Mouse (Mus musculus): ENCODE measurements at regions not wholly inside any gene's neighbourhood (a gene's known extent, or its start where the extent isn't known, plus 50 kb on each side); places are given as distances from the start of the nearest gene placed in this dataset.

- H3K4me3 ChIP-seq = no peak overlapping the region
- TF ChIP-seq E2F4 (IDR thresholded peaks at IDR 0.05; ENCODE audit: insufficient read depth) (no peak), CEBPB (IDR thresholded peaks at IDR 0.05; ENCODE audit: insufficient read depth, poor library complexity, severe bottlenecking) (no peak)
- H3K27me3 ChIP-seq (ENCODE audit: control insufficient read depth, insufficient read depth, insufficient read length) = no peaks in the 10 kb centered on the region
- H3K4me2 ChIP-seq (ENCODE audit: low read depth) = no peak overlapping the region
- no peaks in the 10 kb centered on the region for H3K79me2 ChIP-seq (ENCODE audit: control insufficient read depth, insufficient read depth)
- H3K36me3 ChIP-seq (ENCODE audit: control insufficient read depth, insufficient read depth) = no peaks in the 10 kb centered on the region
- no peak overlapping the region for H3ac ChIP-seq (ENCODE audit: control insufficient read depth, insufficient read length)
Measured at GRCm38 (mm10) chr8:28160651-28161050, 713.2 kb downstream of the Poteg start.

- Histone ChIP-seq H3ac (ENCODE audit: control insufficient read depth, insufficient read length) (no peak overlapping the region), H3K79me2 (ENCODE audit: control insufficient read depth, insufficient read depth) (no peaks in the 10 kb centered on the region), H3K4me2 (ENCODE audit: low read depth) (no peak overlapping the region), H3K27me3 (ENCODE audit: control insufficient read depth, insufficient read depth, insufficient read length) (no peaks in the 10 kb centered on the region), H3K4me3 (no peak overlapping the region), H3K36me3 (ENCODE audit: control insufficient read depth, insufficient read depth) (no peaks in the 10 kb centered on the region)
- TF ChIP-seq MYOG (IDR thresholded peaks at IDR 0.05; ENCODE audit: control insufficient read depth in 1 of 3, insufficient read depth in 1 of 3, insufficient read length in 2 of 3, low read depth in 2 of 3) (no peak), POLR2A (IDR thresholded peaks at IDR 0.05; ENCODE audit: insufficient read length, low read depth) (no peak), E2F4 (IDR thresholded peaks at IDR 0.05; ENCODE audit: insufficient read depth) (no peak), CEBPB (IDR thresholded peaks at IDR 0.05; ENCODE audit: insufficient read depth, poor library complexity, severe bottlenecking) (no peak), REST (IDR thresholded peaks at IDR 0.05; ENCODE audit: insufficient read depth, insufficient read length) (no peak), MYOD1 (IDR thresholded peaks at IDR 0.05; ENCODE audit: control insufficient read depth in 1 of 3, insufficient read length in 2 of 3, low read depth in 2 of 3) (no peak), USF1 (IDR thresholded peaks at IDR 0.05; ENCODE audit: low read depth) (no peak), POLR2AphosphoS2 (IDR thresholded peaks at IDR 0.05; ENCODE audit: insufficient read length, low read depth) (no peak), MAX (IDR thresholded peaks at IDR 0.05; ENCODE audit: low read depth) (no peak), TCF3 (IDR thresholded peaks at IDR 0.05; ENCODE audit: insufficient read length, low read depth) (no peak), TCF12 (IDR thresholded peaks at IDR 0.05; ENCODE audit: insufficient read depth, poor library complexity, severe bottlenecking) (no peak), SRF (IDR thresholded peaks at IDR 0.05; ENCODE audit: control insufficient read depth, insufficient read length, low read depth) (no peak)
Measured at GRCm38 (mm10) chr8:28168036-28168435, 720.6 kb downstream of the Poteg start.

- TF ChIP-seq MYOD1 (IDR thresholded peaks at IDR 0.05; ENCODE audit: control insufficient read depth in 1 of 3, insufficient read length in 2 of 3, low read depth in 2 of 3) = no peak
- TF ChIP-seq CEBPB (IDR thresholded peaks at IDR 0.05; ENCODE audit: insufficient read depth, poor library complexity, severe bottlenecking) = no peak
- Histone ChIP-seq H3K79me2 (ENCODE audit: control insufficient read depth, insufficient read depth) (no peaks in the 10 kb centered on the region), H3ac (ENCODE audit: control insufficient read depth, insufficient read length) (no peak overlapping the region), H3K4me3 (no peak overlapping the region), H3K4me2 (ENCODE audit: low read depth) (no peak overlapping the region), H3K36me3 (ENCODE audit: control insufficient read depth, insufficient read depth) (no peaks in the 10 kb centered on the region), H3K27me3 (ENCODE audit: control insufficient read depth, insufficient read depth, insufficient read length) (no peaks in the 10 kb centered on the region)
Measured at GRCm38 (mm10) chr8:28171456-28171855, 724.0 kb downstream of the Poteg start.

- Histone ChIP-seq H3K4me2 (ENCODE audit: low read depth) (no peak overlapping the region), H3K4me3 (no peak overlapping the region), H3ac (ENCODE audit: control insufficient read depth, insufficient read length) (no peak overlapping the region), H3K36me3 (ENCODE audit: control insufficient read depth, insufficient read depth) (no peaks in the 10 kb centered on the region), H3K27me3 (ENCODE audit: control insufficient read depth, insufficient read depth, insufficient read length) (no peaks in the 10 kb centered on the region), H3K79me2 (ENCODE audit: control insufficient read depth, insufficient read depth) (no peaks in the 10 kb centered on the region)
- TF ChIP-seq POLR2AphosphoS2 (IDR thresholded peaks at IDR 0.05; ENCODE audit: insufficient read length, low read depth) = no peak
- TF ChIP-seq CEBPB (IDR thresholded peaks at IDR 0.05; ENCODE audit: insufficient read depth, poor library complexity, severe bottlenecking) = no peak
- TF ChIP-seq TCF12 (IDR thresholded peaks at IDR 0.05; ENCODE audit: insufficient read depth, poor library complexity, severe bottlenecking) = no peak
- TF ChIP-seq MAX (IDR thresholded peaks at IDR 0.05; ENCODE audit: low read depth) = no peak
- no peak for TF ChIP-seq POLR2A (IDR thresholded peaks at IDR 0.05; ENCODE audit: insufficient read length, low read depth)
- TF ChIP-seq SRF (IDR thresholded peaks at IDR 0.05; ENCODE audit: control insufficient read depth, insufficient read length, low read depth) = no peak
- no peak for TF ChIP-seq MYOG (IDR thresholded peaks at IDR 0.05; ENCODE audit: control insufficient read depth in 1 of 3, insufficient read depth in 1 of 3, insufficient read length in 2 of 3, low read depth in 2 of 3)
- no peak for TF ChIP-seq USF1 (IDR thresholded peaks at IDR 0.05; ENCODE audit: low read depth)
- TF ChIP-seq MYOD1 (IDR thresholded peaks at IDR 0.05; ENCODE audit: control insufficient read depth in 1 of 3, insufficient read length in 2 of 3, low read depth in 2 of 3) = no peak
- no peak for TF ChIP-seq E2F4 (IDR thresholded peaks at IDR 0.05; ENCODE audit: insufficient read depth)
- TF ChIP-seq TCF3 (IDR thresholded peaks at IDR 0.05; ENCODE audit: insufficient read length, low read depth) = no peak
- TF ChIP-seq REST (IDR thresholded peaks at IDR 0.05; ENCODE audit: insufficient read depth, insufficient read length) = no peak
Measured at GRCm38 (mm10) chr8:28195943-28196342, 748.5 kb downstream of the Poteg start.

- Histone ChIP-seq H3K27me3 (ENCODE audit: control insufficient read depth, insufficient read depth, insufficient read length) (no peaks in the 10 kb centered on the region), H3K4me2 (ENCODE audit: low read depth) (no peak overlapping the region), H3ac (ENCODE audit: control insufficient read depth, insufficient read length) (no peak overlapping the region), H3K4me3 (no peak overlapping the region), H3K79me2 (ENCODE audit: control insufficient read depth, insufficient read depth) (no peaks in the 10 kb centered on the region), H3K36me3 (ENCODE audit: control insufficient read depth, insufficient read depth) (no peaks in the 10 kb centered on the region)
- TF ChIP-seq REST (IDR thresholded peaks at IDR 0.05; ENCODE audit: insufficient read depth, insufficient read length) (no peak), POLR2A (IDR thresholded peaks at IDR 0.05; ENCODE audit: insufficient read length, low read depth) (no peak), MAX (IDR thresholded peaks at IDR 0.05; ENCODE audit: low read depth) (no peak), MYOG (IDR thresholded peaks at IDR 0.05; ENCODE audit: control insufficient read depth in 1 of 3, insufficient read depth in 1 of 3, insufficient read length in 2 of 3, low read depth in 2 of 3) (no peak), TCF3 (IDR thresholded peaks at IDR 0.05; ENCODE audit: insufficient read length, low read depth) (no peak)
Measured at GRCm38 (mm10) chr8:28235562-28235961, 788.1 kb downstream of the Poteg start.
